Mouse (Mus musculus) heart, embryonic 11.5 days (tissue): ENCODE measurements around the gene Gm37240. TPM values are rescaled to one million over a fixed set of nuclear protein-coding genes. Genes with fewer than 3 reads are reported as not detected.

Experiments used
- ATAC-seq: fragments of 200-750 bp; cut with Nextera tagmentation; replicated peaks from 2 replicates; pipeline ENCODE4 v1.8.0; 2017; ENCODE audit warnings: moderate library complexity; ENCODE audit not compliant: insufficient number of reproducible peaks, low FRiP score, low TSS enrichment
- H3K27ac ChIP-seq: fragments of 300-500 bp; sonication (generic); 2 replicates; pipeline ENCODE4 v1.5.1; 2014; ENCODE audit warnings: mild to moderate bottlenecking, low read depth, low read length
- H3K27me3 ChIP-seq: fragments of 300-500 bp; sonication (generic); 2 replicates; pipeline ENCODE4 v1.6.1; 2014; ENCODE audit warnings: mild to moderate bottlenecking, low read length, mixed read lengths; ENCODE audit not compliant: control insufficient read depth, insufficient read depth
- H3K36me3 ChIP-seq: fragments of 300-500 bp; sonication (generic); 2 replicates; pipeline ENCODE4 v1.6.1; 2014; ENCODE audit warnings: mild to moderate bottlenecking, low read length, moderate library complexity, mixed read lengths; ENCODE audit not compliant: control insufficient read depth, insufficient read depth
- H3K4me1 ChIP-seq: fragments of 300-500 bp; sonication (generic); 2 replicates; pipeline ENCODE4 v1.6.1; 2014; ENCODE audit warnings: low read length; ENCODE audit not compliant: control insufficient read depth, insufficient read depth
- H3K4me2 ChIP-seq: fragments of 300-500 bp; sonication (generic); 2 replicates; pipeline ENCODE4 v1.6.1; 2014; ENCODE audit warnings: mild to moderate bottlenecking, moderate library complexity
- H3K4me3 ChIP-seq: fragments of 300-500 bp; sonication (generic); 2 replicates; pipeline ENCODE4 v1.5.1; 2014; ENCODE audit warnings: low read depth, low read length
- H3K9ac ChIP-seq: fragments of 300-500 bp; sonication (generic); 2 replicates; pipeline ENCODE4 v1.6.1; 2014; ENCODE audit warnings: mild to moderate bottlenecking, low read depth, low read length, moderate library complexity
- H3K9me3 ChIP-seq: fragments of 300-500 bp; sonication (generic); replicated peaks from 2 replicates; pipeline ENCODE4 v1.6.1; 2016; ENCODE audit warnings: low read length; ENCODE audit not compliant: control insufficient read depth
- WGBS: fragments of 180-500 bp; shearing (Covaris S2); extraction: QIAGEN DNeasy Blood & Tissue Kit; methylation state at CpG from one replicate; pipeline ENCODE4 v1.1.7; 2014; ENCODE audit not compliant: insufficient replicate concordance; 5-methylcytosine and 5-hydroxymethylcytosine counted together
- polyA plus RNA-seq: library from polyadenylated mRNA; unstranded; fragments of >200 nt; fragmentation: Nextera tagmentation; extraction: Ambion mirVana; gene quantifications from 2 replicates; pipeline ENCODE4 v1.2.1, GENCODE M21; 2014

The Gm37240 gene
- polyA plus RNA-seq, 1 experiment from 2014 or later: 4.5 TPM

DNA sequence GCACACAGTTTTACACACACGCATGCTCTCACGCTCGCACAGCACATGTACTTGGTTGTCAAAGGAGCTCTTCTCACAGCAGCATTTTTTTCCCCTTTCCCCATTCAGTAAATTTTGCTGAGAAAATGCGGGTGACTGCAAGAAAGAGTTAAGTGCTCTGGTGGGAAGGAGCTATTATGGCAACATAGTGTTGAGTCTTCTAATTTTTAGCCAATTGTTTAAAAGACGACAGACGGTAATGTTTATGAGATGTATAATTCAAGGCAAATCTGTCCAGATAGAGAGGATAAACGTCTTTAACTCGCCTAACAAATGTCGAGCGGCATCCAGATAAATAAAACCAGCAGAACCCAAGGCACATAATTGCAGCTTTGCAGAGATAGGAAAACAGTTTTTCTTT is 726.5 kb downstream of the Gm37240 start:
- Histone ChIP-seq H3K9ac (no peak overlapping the region), H3K4me2 (no peak overlapping the region), H3K27ac (no peak overlapping the region), H3K27me3 (no peaks in the 10 kb centered on the region), H3K9me3 (no peaks in the 10 kb centered on the region), H3K36me3 (no peaks in the 10 kb centered on the region), H3K4me1 (no peaks in the 10 kb centered on the region), H3K4me3 (no peak overlapping the region)
- 77% methylated on average over 10 of the region's 10 CpGs for WGBS
- ATAC-seq: no peak

DNA sequence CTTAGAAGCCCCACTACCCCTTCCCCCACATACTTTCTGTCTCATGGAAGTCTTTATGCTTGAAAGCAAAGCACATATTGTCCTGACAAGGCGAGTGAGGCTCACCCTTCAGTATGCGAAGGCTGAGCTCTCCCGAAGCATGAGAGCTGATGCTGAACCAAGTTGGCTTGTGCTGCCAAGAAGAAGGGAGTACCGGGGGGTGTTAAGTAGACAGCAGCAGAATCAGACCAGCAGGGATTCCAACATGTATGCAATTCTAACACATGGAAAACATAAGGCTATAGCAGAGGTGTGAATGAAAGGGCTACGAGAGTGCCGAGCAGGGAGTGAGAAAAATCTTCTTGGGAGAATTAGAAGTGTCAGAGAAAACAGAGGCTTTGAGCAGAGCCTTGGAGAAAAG is 727.7 kb downstream of the Gm37240 start:
- Histone ChIP-seq H3K9ac (no peak overlapping the region), H3K27me3 (no peaks in the 10 kb centered on the region), H3K4me1 (no peaks in the 10 kb centered on the region), H3K27ac (no peak overlapping the region), H3K9me3 (no peaks in the 10 kb centered on the region), H3K4me3 (no peak overlapping the region), H3K36me3 (no peaks in the 10 kb centered on the region), H3K4me2 (no peak overlapping the region)
- WGBS: 79% methylated on average over 6 of the region's 6 CpGs
- ATAC-seq: no peak

DNA sequence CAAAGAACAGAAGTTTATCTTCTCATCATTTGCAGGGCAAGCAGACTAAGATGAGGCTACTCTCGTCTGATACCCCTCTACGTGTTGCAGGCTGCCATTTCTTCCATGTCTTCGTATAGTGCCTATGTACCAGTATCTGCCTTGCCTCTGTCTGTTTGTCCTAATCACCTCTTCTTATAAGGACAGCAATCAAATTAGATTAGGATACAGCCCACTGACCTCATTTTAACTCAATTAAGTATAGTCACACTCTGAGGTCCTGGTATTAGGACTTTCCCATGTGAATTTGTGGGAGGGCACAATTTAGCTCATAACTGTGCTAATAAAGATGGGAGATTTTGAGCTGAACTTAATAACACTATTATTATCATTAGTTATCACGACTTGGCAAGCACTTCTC is 738.5 kb downstream of the Gm37240 start:
- H3K9me3 ChIP-seq: no peaks in the 10 kb centered on the region
- no peak overlapping the region for H3K9ac ChIP-seq
- 0 out of 2 replicates have a peak overlapping the region, but pooled peaks have one; percentile 17 for H3K27ac ChIP-seq
- no peak for ATAC-seq
- H3K27me3 ChIP-seq: no peaks in the 10 kb centered on the region
- no peak overlapping the region for H3K4me3 ChIP-seq
- 63% methylated on average over 4 of the region's 4 CpGs for WGBS
- H3K36me3 ChIP-seq: no peaks in the 10 kb centered on the region
- H3K4me1 ChIP-seq: peaks cover 5% of the 10 kb centered on the region; the same call in 1 of the 2 replicates
- H3K4me2 ChIP-seq: no peak overlapping the region

DNA sequence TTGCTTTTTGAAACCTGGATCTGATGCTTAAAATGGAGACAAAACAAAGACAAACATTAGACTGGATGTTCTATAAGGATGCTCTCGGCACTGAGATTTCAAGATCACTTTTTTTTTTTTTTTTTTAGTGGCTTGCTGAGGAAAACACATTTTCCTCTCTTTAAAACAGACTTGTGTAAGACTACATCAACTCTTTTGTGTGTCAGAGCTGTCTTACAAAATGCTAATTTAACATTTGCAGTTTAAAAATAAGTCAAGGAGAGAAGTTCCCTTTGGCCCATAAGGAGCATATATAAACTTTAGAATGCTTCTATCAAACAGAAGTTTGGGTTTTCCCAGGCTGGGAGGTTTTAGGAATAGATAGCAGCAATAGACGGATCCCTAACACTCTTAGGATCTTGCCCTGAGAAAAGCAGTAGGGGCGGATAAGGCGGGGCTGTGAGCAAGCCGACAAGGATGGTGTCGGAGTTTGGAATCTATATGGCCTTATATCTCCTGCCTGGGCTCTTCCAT is 739.2 kb downstream of the Gm37240 start:
- Histone ChIP-seq H3K9ac (no peak overlapping the region), H3K27me3 (no peaks in the 10 kb centered on the region), H3K36me3 (no peaks in the 10 kb centered on the region), H3K4me1 (peaks cover 5% of the 10 kb centered on the region; the same call in 1 of the 2 replicates), H3K9me3 (no peaks in the 10 kb centered on the region), H3K27ac (no peak overlapping the region), H3K4me3 (no peak overlapping the region), H3K4me2 (no peak overlapping the region)
- WGBS: 74% methylated on average over 6 of the region's 6 CpGs
- no peak for ATAC-seq

DNA sequence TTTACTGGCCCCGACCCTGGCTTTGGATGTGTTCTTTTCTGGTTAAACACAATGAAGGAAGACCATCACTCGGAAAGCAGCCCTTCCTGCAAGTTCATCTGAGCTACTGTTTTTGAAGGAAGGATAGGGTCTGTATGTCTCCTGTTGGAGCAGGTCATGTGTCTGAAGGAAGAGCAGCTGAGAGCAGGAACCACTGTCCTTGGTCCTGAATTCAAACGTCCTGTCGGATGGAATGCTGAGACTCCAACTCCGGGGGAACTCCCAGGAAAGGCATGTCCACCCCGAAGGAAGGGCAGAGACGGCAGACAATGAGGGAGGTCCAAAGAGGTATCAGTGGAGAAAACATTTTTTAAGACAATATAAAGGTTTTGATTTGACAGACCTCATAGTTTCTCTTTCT is 741.8 kb downstream of the Gm37240 start:
- H3K4me2 ChIP-seq: no peak overlapping the region
- 25% methylated on average over 7 of the region's 7 CpGs for WGBS
- no peak overlapping the region for H3K9ac ChIP-seq
- ATAC-seq: no peak
- H3K27me3 ChIP-seq: no peaks in the 10 kb centered on the region
- peaks cover 5% of the 10 kb centered on the region; the same call in 1 of the 2 replicates for H3K4me1 ChIP-seq
- H3K9me3 ChIP-seq: no peaks in the 10 kb centered on the region
- H3K36me3 ChIP-seq: no peaks in the 10 kb centered on the region
- no peak overlapping the region for H3K27ac ChIP-seq
- no peak overlapping the region for H3K4me3 ChIP-seq

DNA sequence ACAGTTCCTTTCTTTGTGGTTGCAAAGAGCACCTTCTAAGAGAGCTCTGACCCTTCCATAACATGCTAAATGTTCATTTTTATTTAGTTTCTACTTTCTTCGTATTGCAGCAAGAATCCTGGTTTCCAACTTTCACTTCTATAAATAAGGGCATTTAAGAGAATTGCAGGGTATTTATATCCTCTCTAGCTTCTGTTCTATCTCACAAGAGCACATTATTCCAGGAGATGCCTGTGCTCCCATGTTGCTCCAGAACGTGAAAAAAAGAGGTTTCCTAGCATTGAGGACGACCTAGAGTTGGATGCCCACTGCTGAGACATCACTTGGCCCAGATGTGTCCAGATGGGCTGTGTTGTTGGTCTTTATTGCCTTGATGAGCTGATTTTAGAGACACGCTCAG is 742.2 kb downstream of the Gm37240 start:
- WGBS: 74% methylated on average over 4 of the region's 4 CpGs
- ATAC-seq: no peak
- Histone ChIP-seq H3K27me3 (no peaks in the 10 kb centered on the region), H3K4me3 (no peak overlapping the region), H3K9me3 (no peaks in the 10 kb centered on the region), H3K27ac (no peak overlapping the region), H3K36me3 (no peaks in the 10 kb centered on the region), H3K4me2 (no peak overlapping the region), H3K4me1 (peaks cover 3% of the 10 kb centered on the region; the same call in 1 of the 2 replicates), H3K9ac (no peak overlapping the region)

DNA sequence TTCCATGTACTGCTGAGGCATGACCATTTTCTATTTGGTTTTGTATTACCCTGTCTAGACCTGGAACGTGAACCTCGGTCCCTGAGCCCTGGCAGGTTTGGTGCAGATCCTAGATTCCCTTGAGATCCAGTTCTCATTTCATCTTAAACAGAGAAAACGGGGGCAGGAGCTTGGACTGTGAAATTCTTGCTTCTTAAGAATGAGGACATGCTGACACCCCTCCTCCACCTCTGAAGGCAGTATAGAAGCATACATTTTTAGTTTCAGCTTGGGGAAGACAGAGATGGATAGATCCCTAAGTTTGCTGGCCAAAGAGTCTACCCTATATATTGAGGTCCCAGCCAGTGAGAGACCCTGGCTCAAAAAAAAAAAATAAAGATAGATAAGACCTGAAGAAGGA is 742.9 kb downstream of the Gm37240 start:
- H3K36me3 ChIP-seq: no peaks in the 10 kb centered on the region
- WGBS: 68% methylated on average over 3 of the region's 3 CpGs
- H3K4me3 ChIP-seq: no peak overlapping the region
- no peak overlapping the region for H3K27ac ChIP-seq
- no peak for ATAC-seq
- H3K4me2 ChIP-seq: no peak overlapping the region
- no peak overlapping the region for H3K9ac ChIP-seq
- H3K4me1 ChIP-seq: no peaks in the 10 kb centered on the region
- no peaks in the 10 kb centered on the region for H3K27me3 ChIP-seq
- no peaks in the 10 kb centered on the region for H3K9me3 ChIP-seq

DNA sequence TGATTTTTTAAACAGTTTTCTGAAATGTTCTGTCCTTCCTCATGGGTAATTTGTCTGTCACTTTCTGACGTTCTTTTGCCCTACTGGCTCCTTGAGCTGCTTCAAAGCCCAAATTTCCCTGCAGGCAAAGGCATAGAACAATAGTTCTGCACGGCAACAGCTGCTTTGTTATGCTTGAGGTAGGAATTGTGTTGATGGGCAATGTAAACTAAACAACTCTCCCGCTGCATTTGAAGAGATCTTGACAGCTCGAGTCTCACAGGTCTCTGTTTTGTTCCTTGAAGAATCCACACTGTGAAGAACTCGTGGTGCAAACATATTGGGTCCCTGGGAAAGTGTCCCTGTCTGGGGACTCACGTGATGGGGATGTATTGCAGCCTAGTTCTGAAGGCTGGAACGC is 746.8 kb downstream of the Gm37240 start:
- Histone ChIP-seq H3K9me3 (no peaks in the 10 kb centered on the region), H3K9ac (no peak overlapping the region), H3K4me2 (no peak overlapping the region), H3K27ac (no peak overlapping the region), H3K4me3 (no peak overlapping the region), H3K36me3 (no peaks in the 10 kb centered on the region), H3K4me1 (no peaks in the 10 kb centered on the region), H3K27me3 (no peaks in the 10 kb centered on the region)
- 43% methylated on average over 7 of the region's 7 CpGs for WGBS
- ATAC-seq: no peak

DNA sequence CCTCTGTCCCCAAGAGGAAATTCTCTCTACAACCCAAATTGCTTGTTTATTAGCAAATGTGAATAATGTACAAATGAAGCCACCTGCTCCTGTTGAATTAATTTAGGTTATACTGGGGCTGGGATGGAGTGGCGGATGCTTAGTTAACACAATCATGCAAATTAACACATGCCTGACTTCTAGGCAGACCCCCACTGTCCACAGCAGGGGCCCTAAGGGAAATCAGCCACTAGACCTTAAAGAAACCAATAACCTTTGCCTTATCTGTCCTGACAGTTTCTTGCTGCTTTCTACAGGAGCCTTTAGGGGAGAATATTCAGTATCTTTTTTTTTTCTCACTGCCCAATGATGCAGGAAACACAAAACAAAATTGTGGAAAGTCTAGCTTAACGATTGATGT is 748.9 kb downstream of the Gm37240 start:
- WGBS: 65% methylated on average over 2 of the region's 2 CpGs
- no peaks in the 10 kb centered on the region for H3K27me3 ChIP-seq
- H3K36me3 ChIP-seq: no peaks in the 10 kb centered on the region
- H3K9me3 ChIP-seq: no peaks in the 10 kb centered on the region
- H3K4me2 ChIP-seq: no peak overlapping the region
- H3K27ac ChIP-seq: no peak overlapping the region
- H3K4me1 ChIP-seq: no peaks in the 10 kb centered on the region
- no peak overlapping the region for H3K9ac ChIP-seq
- ATAC-seq: no peak
- no peak overlapping the region for H3K4me3 ChIP-seq
